Mouse (Mus musculus) heart, postnatal 0 days (tissue): ENCODE measurements at regions not wholly inside any gene's neighbourhood (a gene's known extent, or its start where the extent isn't known, plus 50 kb on each side); places are given as distances from the start of the nearest gene placed in this dataset.

ENCODE experiments used
- ATAC-seq: fragments of 200-750 bp; cut with Nextera tagmentation; 2 replicates; pipeline ENCODE4 v1.8.0; 2017; ENCODE audit warnings: low read depth, moderate number of reproducible peaks, moderate library complexity; ENCODE audit not compliant: insufficient read depth
- DNase-seq: peaks from one replicate; pipeline ENCODE4 v3.0.0-alpha.2; 2016; ENCODE audit warnings: low spot score
- H3K27ac ChIP-seq: fragments of 300-500 bp; sonication (generic); 2 replicates; pipeline ENCODE4 v1.5.1; 2014; ENCODE audit warnings: low read depth, mild to moderate bottlenecking
- H3K27me3 ChIP-seq: fragments of 300-500 bp; sonication (generic); 2 replicates; pipeline ENCODE4 v1.6.1; 2014; ENCODE audit warnings: low read length, mixed read lengths; ENCODE audit not compliant: control insufficient read depth, insufficient read depth
- H3K36me3 ChIP-seq: fragments of 300-500 bp; sonication (generic); replicated peaks from 2 replicates; pipeline ENCODE4 v1.6.1; 2014; ENCODE audit warnings: low read length, mixed read lengths; ENCODE audit not compliant: control insufficient read depth, insufficient read depth
- H3K4me1 ChIP-seq: fragments of 300-500 bp; sonication (generic); 2 replicates; pipeline ENCODE4 v1.6.1; 2014; ENCODE audit warnings: antibody characterized with exemption; ENCODE audit not compliant: control insufficient read depth, insufficient read depth
- H3K4me2 ChIP-seq: fragments of 300-500 bp; sonication (generic); 2 replicates; pipeline ENCODE4 v1.6.1; 2014; ENCODE audit warnings: low read depth, mild to moderate bottlenecking, low read length, moderate library complexity
- H3K4me3 ChIP-seq: fragments of 300-500 bp; sonication (generic); 2 replicates; pipeline ENCODE4 v1.5.1; 2014; ENCODE audit warnings: low read depth, low read length
- H3K9ac ChIP-seq: fragments of 300-500 bp; sonication (generic); replicated peaks from 2 replicates; pipeline ENCODE4 v1.6.1; 2014; ENCODE audit warnings: low read depth, low read length, mixed read lengths
- H3K9me3 ChIP-seq: fragments of 300-500 bp; sonication (generic); replicated peaks from 2 replicates; pipeline ENCODE4 v1.6.1; 2016; ENCODE audit warnings: low read length; ENCODE audit not compliant: control insufficient read depth
- CTCF ChIP-seq: IDR thresholded peaks from 2 replicates; pipeline ENCODE4 v1.5.1; 2016; ENCODE audit warnings: antibody characterized with exemption, control low read depth, low read depth
- EP300 ChIP-seq: IDR thresholded peaks from 2 replicates; pipeline ENCODE4 v1.6.1; 2016; ENCODE audit warnings: antibody characterized with exemption, low read depth
- WGBS: fragments of 180-500 bp; shearing (Covaris S2); extraction: QIAGEN DNeasy Blood & Tissue Kit; methylation state at CpG from one replicate; pipeline ENCODE4 v1.1.7; 2014; 5-methylcytosine and 5-hydroxymethylcytosine counted together

GRCm38 (mm10) chr2:71605606-71606005, 59.1 kb upstream of the Dlx2 start:
- Histone ChIP-seq H3K4me2 (no peak overlapping the region), H3K9me3 (no peaks in the 10 kb centered on the region), H3K27ac (no peak overlapping the region), H3K4me1 (no peaks in the 10 kb centered on the region), H3K9ac (no peak overlapping the region), H3K27me3 (no peaks in the 10 kb centered on the region), H3K36me3 (no peaks in the 10 kb centered on the region), H3K4me3 (no peak overlapping the region)
- ATAC-seq: no peak
- TF ChIP-seq EP300 (no peak), CTCF (no peak)
- 78% methylated on average over 1 of the region's 1 CpGs for WGBS
- no peak for DNase-seq

- Histone ChIP-seq H3K4me2 (no peak overlapping the region), H3K27ac (no peak overlapping the region), H3K9ac (no peak overlapping the region), H3K27me3 (no peaks in the 10 kb centered on the region), H3K4me3 (no peak overlapping the region), H3K9me3 (no peaks in the 10 kb centered on the region), H3K4me1 (no peaks in the 10 kb centered on the region), H3K36me3 (no peaks in the 10 kb centered on the region)
- WGBS: 71% methylated on average over 3 of the region's 3 CpGs
- no peak for DNase-seq
- no peak for ATAC-seq
- TF ChIP-seq CTCF (no peak), EP300 (no peak)
These were observed 60.5 kb upstream of the Dlx2 start for GRCm38 (mm10) chr2:71607087-71607502.

GRCm38 (mm10) chr2:71613216-71613615, 66.7 kb upstream of the Dlx2 start:
- H3K4me1 ChIP-seq: no peaks in the 10 kb centered on the region
- H3K9ac ChIP-seq: no peak overlapping the region
- H3K9me3 ChIP-seq: no peaks in the 10 kb centered on the region
- no peak for TF ChIP-seq CTCF
- no peak for TF ChIP-seq EP300
- ATAC-seq (no peak), DNase-seq (no peak)
- 59% methylated on average over 2 of the region's 2 CpGs for WGBS
- no peaks in the 10 kb centered on the region for H3K36me3 ChIP-seq
- no peak overlapping the region for H3K27ac ChIP-seq
- H3K4me2 ChIP-seq: no peak overlapping the region
- no peaks in the 10 kb centered on the region for H3K27me3 ChIP-seq
- no peak overlapping the region for H3K4me3 ChIP-seq

GRCm38 (mm10) chr2:71616526-71616925, 70.0 kb upstream of the Dlx2 start:
- TF ChIP-seq CTCF (peak; percentile 33; the same call in 1 of the 2 replicates), EP300 (no peak)
- no peaks in the 10 kb centered on the region for H3K4me1 ChIP-seq
- H3K36me3 ChIP-seq: no peaks in the 10 kb centered on the region
- no peak overlapping the region for H3K4me3 ChIP-seq
- WGBS: 88% methylated on average over 5 of the region's 5 CpGs
- ATAC-seq: no peak
- no peak overlapping the region for H3K4me2 ChIP-seq
- no peak overlapping the region for H3K9ac ChIP-seq
- DNase-seq: no peak
- H3K27ac ChIP-seq: no peak overlapping the region
- no peaks in the 10 kb centered on the region for H3K27me3 ChIP-seq
- H3K9me3 ChIP-seq: no peaks in the 10 kb centered on the region; the same call in 1 of the 2 replicates

- no peaks in the 10 kb centered on the region; the same call in 1 of the 2 replicates for H3K9me3 ChIP-seq
- ATAC-seq (no peak), DNase-seq (no peak)
- H3K4me2 ChIP-seq: no peak overlapping the region
- H3K27me3 ChIP-seq: no peaks in the 10 kb centered on the region
- H3K9ac ChIP-seq: no peak overlapping the region
- TF ChIP-seq CTCF: no peak
- no peak for TF ChIP-seq EP300
- 85% methylated on average over 2 of the region's 2 CpGs for WGBS
- no peak overlapping the region for H3K27ac ChIP-seq
- H3K4me3 ChIP-seq: no peak overlapping the region
- no peaks in the 10 kb centered on the region for H3K4me1 ChIP-seq
- no peaks in the 10 kb centered on the region for H3K36me3 ChIP-seq
These were observed 74.9 kb upstream of the Dlx2 start for GRCm38 (mm10) chr2:71621458-71621857.

- no peak overlapping the region for H3K4me3 ChIP-seq
- no peaks in the 10 kb centered on the region; the same call in 1 of the 2 replicates for H3K9me3 ChIP-seq
- ATAC-seq: no peak
- no peak for DNase-seq
- H3K27ac ChIP-seq: peak overlapping the region; percentile 55; the same call in 1 of the 2 replicates
- no peaks in the 10 kb centered on the region for H3K36me3 ChIP-seq
- H3K27me3 ChIP-seq: no peaks in the 10 kb centered on the region
- 54% methylated on average over 9 of the region's 9 CpGs for WGBS
- H3K4me1 ChIP-seq: no peaks in the 10 kb centered on the region
- no peak for TF ChIP-seq EP300
- no peak for TF ChIP-seq CTCF
- H3K4me2 ChIP-seq: no peak overlapping the region
- no peak overlapping the region for H3K9ac ChIP-seq
These were observed 76.1 kb upstream of the Dlx2 start for GRCm38 (mm10) chr2:71622532-71623099.
